Mouse (Mus musculus) embryonic facial prominence, embryonic 13.5 days (tissue): Measurements from ENCODE around the gene Zfp488. TPM values are rescaled to one million over a fixed set of nuclear protein-coding genes. Genes with fewer than 3 reads are reported as not detected.

ENCODE experiments used
- ATAC-seq: fragments of 200-750 bp; cut with Nextera tagmentation; 2 replicates; pipeline ENCODE4 v1.8.0; 2017; ENCODE audit warnings: low read depth; ENCODE audit not compliant: insufficient number of reproducible peaks, insufficient read depth, low FRiP score, low TSS enrichment
- H3K27ac ChIP-seq: fragments of 300-500 bp; sonication (generic); 2 replicates; pipeline ENCODE4 v1.5.1; 2015; ENCODE audit warnings: moderate library complexity, mild to moderate bottlenecking, inconsistent platforms
- H3K27me3 ChIP-seq: fragments of 300-500 bp; sonication (generic); 2 replicates; pipeline ENCODE4 v1.6.1; 2015; ENCODE audit warnings: mild to moderate bottlenecking, inconsistent platforms
- H3K36me3 ChIP-seq: fragments of 300-500 bp; sonication (generic); 2 replicates; pipeline ENCODE4 v1.6.1; 2015; ENCODE audit warnings: mild to moderate bottlenecking, inconsistent platforms
- H3K4me1 ChIP-seq: fragments of 300-500 bp; sonication (generic); 2 replicates; pipeline ENCODE4 v1.6.1; 2015; ENCODE audit warnings: inconsistent platforms
- H3K4me2 ChIP-seq: fragments of 300-500 bp; sonication (generic); 2 replicates; pipeline ENCODE4 v1.6.1; 2015; ENCODE audit warnings: moderate library complexity, mild to moderate bottlenecking, inconsistent platforms
- H3K4me3 ChIP-seq: fragments of 300-500 bp; sonication (generic); 2 replicates; pipeline ENCODE4 v1.5.1; 2015; ENCODE audit warnings: mild to moderate bottlenecking, inconsistent platforms
- H3K9ac ChIP-seq: fragments of 300-500 bp; sonication (generic); 2 replicates; pipeline ENCODE4 v1.6.1; 2015; ENCODE audit warnings: mild to moderate bottlenecking, inconsistent platforms
- H3K9me3 ChIP-seq: fragments of 300-500 bp; sonication (generic); 2 replicates; pipeline ENCODE4 v1.6.1; 2016; ENCODE audit warnings: inconsistent platforms
- WGBS: fragments of 180-500 bp; shearing (Covaris S2); methylation state at CpG from one replicate; pipeline ENCODE4 v1.1.7; 2015; ENCODE audit warnings: mixed read lengths; 5-methylcytosine and 5-hydroxymethylcytosine counted together
- polyA plus RNA-seq: library from polyadenylated mRNA; unstranded; fragments of >200 nt; fragmentation: Nextera tagmentation; extraction: Ambion mirVana; gene quantifications from 2 replicates; pipeline ENCODE4 v1.2.1, GENCODE M21; 2015

Gene Zfp488
- polyA plus RNA-seq, 1 experiment from 2014 or later: 0.32 TPM

DNA sequence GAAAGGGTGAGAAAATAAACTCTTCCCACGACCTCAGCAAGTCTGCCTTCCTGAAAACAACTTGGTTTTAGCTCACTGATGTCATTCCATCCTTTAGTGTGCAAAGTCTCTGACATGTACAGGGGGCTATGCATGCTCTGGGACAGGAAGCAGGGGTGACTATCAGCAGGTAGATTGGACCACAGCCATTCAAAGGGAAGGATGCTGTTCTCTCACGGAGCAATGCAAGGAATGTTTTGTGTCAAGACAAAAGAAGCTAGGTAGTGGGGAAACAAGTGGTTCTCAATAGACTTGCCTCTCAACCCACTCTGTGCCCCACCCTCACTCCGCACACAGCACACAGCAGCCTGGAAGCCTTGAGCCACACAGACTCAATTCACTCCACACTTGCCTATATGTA is 10.6 kb upstream of the Zfp488 start:
- no peak overlapping the region for H3K27ac ChIP-seq
- no peaks in the 10 kb centered on the region for H3K36me3 ChIP-seq
- H3K27me3 ChIP-seq: no peaks in the 10 kb centered on the region
- H3K9ac ChIP-seq: no peak overlapping the region
- no peaks in the 10 kb centered on the region for H3K9me3 ChIP-seq
- 55% methylated on average over 3 of the region's 3 CpGs for WGBS
- H3K4me2 ChIP-seq: no peak overlapping the region
- H3K4me1 ChIP-seq: no peaks in the 10 kb centered on the region
- ATAC-seq: no peak
- H3K4me3 ChIP-seq: no peak overlapping the region

GRCm38 (mm10) chr14:33977748-33978147 is 816 bp downstream of the Zfp488 start:
- Histone ChIP-seq H3K9me3 (no peaks in the 10 kb centered on the region), H3K27ac (no peak overlapping the region), H3K4me1 (peaks cover 11% of the 10 kb centered on the region; the same call in 1 of the 2 replicates), H3K9ac (no peak overlapping the region), H3K4me3 (peak overlapping the region; percentile 44; the same call in 1 of the 2 replicates), H3K4me2 (peak overlapping the region; percentile 72), H3K36me3 (no peaks in the 10 kb centered on the region), H3K27me3 (peaks cover 15% of the 10 kb centered on the region)
- no peak for ATAC-seq
- WGBS: 8% methylated on average over 7 of the region's 7 CpGs

- 28% methylated on average over 5 of the region's 5 CpGs for WGBS
- no peak overlapping the region for H3K4me3 ChIP-seq
- no peak overlapping the region for H3K4me2 ChIP-seq
- H3K36me3 ChIP-seq: no peaks in the 10 kb centered on the region
- no peak for ATAC-seq
- H3K4me1 ChIP-seq: peaks cover 11% of the 10 kb centered on the region; the same call in 1 of the 2 replicates
- H3K27me3 ChIP-seq: peaks cover 15% of the 10 kb centered on the region
- H3K9me3 ChIP-seq: no peaks in the 10 kb centered on the region
- H3K9ac ChIP-seq: no peak overlapping the region
- no peak overlapping the region for H3K27ac ChIP-seq
Observed at GRCm38 (mm10) chr14:33974752-33975151, 3.8 kb downstream of the Zfp488 start.

- H3K27me3 ChIP-seq: peaks cover 5% of the 10 kb centered on the region; the same call in 1 of the 2 replicates
- no peaks in the 10 kb centered on the region for H3K36me3 ChIP-seq
- H3K27ac ChIP-seq: no peak overlapping the region
- no peaks in the 10 kb centered on the region for H3K9me3 ChIP-seq
- H3K4me1 ChIP-seq: peaks cover under 1% of the 10 kb centered on the region; the same call in 1 of the 2 replicates
- no peak overlapping the region for H3K9ac ChIP-seq
- 42% methylated on average over 7 of the region's 7 CpGs for WGBS
- ATAC-seq: no peak
- H3K4me2 ChIP-seq: no peak overlapping the region
- H3K4me3 ChIP-seq: no peak overlapping the region
Observed at GRCm38 (mm10) chr14:33972679-33973078, 5.9 kb downstream of the Zfp488 start.

GRCm38 (mm10) chr14:33965675-33966074 is 12.9 kb downstream of the Zfp488 start:
- H3K4me1 ChIP-seq: no peaks in the 10 kb centered on the region
- no peak overlapping the region for H3K4me2 ChIP-seq
- no peak for ATAC-seq
- WGBS: 69% methylated on average over 7 of the region's 7 CpGs
- no peak overlapping the region for H3K9ac ChIP-seq
- H3K36me3 ChIP-seq: no peaks in the 10 kb centered on the region
- H3K27me3 ChIP-seq: no peaks in the 10 kb centered on the region
- H3K4me3 ChIP-seq: no peak overlapping the region
- H3K9me3 ChIP-seq: no peaks in the 10 kb centered on the region
- H3K27ac ChIP-seq: no peak overlapping the region

- no peak overlapping the region for H3K9ac ChIP-seq
- H3K4me3 ChIP-seq: no peak overlapping the region
- no peak overlapping the region for H3K27ac ChIP-seq
- no peak overlapping the region for H3K4me2 ChIP-seq
- H3K9me3 ChIP-seq: no peaks in the 10 kb centered on the region
- H3K27me3 ChIP-seq: peaks cover 17% of the 10 kb centered on the region; the same call in 1 of the 2 replicates
- H3K4me1 ChIP-seq: no peaks in the 10 kb centered on the region
- no peak for ATAC-seq
- 12% methylated on average over 9 of the region's 9 CpGs for WGBS
- H3K36me3 ChIP-seq: no peaks in the 10 kb centered on the region
Observed at GRCm38 (mm10) chr14:33959341-33959740, 19.2 kb downstream of the Zfp488 start.

GRCm38 (mm10) chr14:33958841-33959240 is 19.7 kb downstream of the Zfp488 start:
- Histone ChIP-seq H3K4me3 (no peak overlapping the region), H3K4me2 (no peak overlapping the region), H3K27ac (no peak overlapping the region), H3K27me3 (peaks cover 17% of the 10 kb centered on the region; the same call in 1 of the 2 replicates), H3K4me1 (no peaks in the 10 kb centered on the region), H3K9me3 (no peaks in the 10 kb centered on the region), H3K9ac (no peak overlapping the region), H3K36me3 (no peaks in the 10 kb centered on the region)
- no peak for ATAC-seq
- 67% methylated on average over 3 of the region's 3 CpGs for WGBS

- no peak overlapping the region for H3K27ac ChIP-seq
- H3K36me3 ChIP-seq: no peaks in the 10 kb centered on the region
- H3K4me1 ChIP-seq: no peaks in the 10 kb centered on the region
- peaks cover 17% of the 10 kb centered on the region; the same call in 1 of the 2 replicates for H3K27me3 ChIP-seq
- no peak for ATAC-seq
- no peak overlapping the region for H3K4me2 ChIP-seq
- no peak overlapping the region for H3K4me3 ChIP-seq
- no peak overlapping the region for H3K9ac ChIP-seq
- 89% methylated on average over 4 of the region's 4 CpGs for WGBS
- no peaks in the 10 kb centered on the region for H3K9me3 ChIP-seq
Observed at GRCm38 (mm10) chr14:33958186-33958585, 20.4 kb downstream of the Zfp488 start.

- H3K9me3 ChIP-seq: no peaks in the 10 kb centered on the region
Observed at GRCm38 (mm10) chr14:33956055-33956454, 22.5 kb downstream of the Zfp488 start.

DNA sequence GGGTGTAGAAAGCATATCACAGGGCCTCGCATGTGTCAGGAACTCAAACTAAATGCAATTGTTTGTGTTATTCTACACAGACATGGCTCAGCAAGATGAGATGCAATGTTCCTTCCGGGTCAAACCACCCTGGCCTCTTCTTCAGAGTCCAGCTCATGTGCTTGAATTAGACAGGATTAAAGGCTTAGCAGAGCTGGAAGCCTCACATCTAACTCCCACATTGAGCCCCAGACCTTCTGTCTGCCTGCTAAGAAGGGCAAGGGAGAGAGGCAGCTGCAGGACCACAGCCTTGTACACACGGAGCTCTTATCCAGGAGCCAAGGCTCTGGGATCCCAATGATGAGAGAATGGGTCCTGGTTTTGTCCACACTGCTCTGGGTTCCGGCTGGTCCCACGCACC is 24.8 kb downstream of the Zfp488 start, which contains the start of gene Rbp3:
Gene Rbp3, plus strand, starts transcription at position 243 of the 400 bp plus-strand sequence.
- WGBS: 82% methylated on average over 5 of the region's 5 CpGs
- no peaks in the 10 kb centered on the region for H3K36me3 ChIP-seq
- no peak within 1 kb of the TSS for H3K4me2 ChIP-seq
- peaks cover 15% of the 10 kb centered on the region; the same call in 1 of the 2 replicates for H3K27me3 ChIP-seq
- no peak within 1 kb of the TSS for H3K9ac ChIP-seq
- no peak for ATAC-seq
- no peak within 1 kb of the TSS for H3K27ac ChIP-seq
- no peaks in the 10 kb centered on the region for H3K9me3 ChIP-seq
- no peak within 1 kb of the TSS for H3K4me3 ChIP-seq
- H3K4me1 ChIP-seq: 0 out of 2 replicates have a peak, but pooled peaks cover 3% of the 10 kb centered on the region

More at GRCm38 (mm10) chr14:33956055-33956454, 22.5 kb downstream of the Zfp488 start:
- 0 out of 2 replicates have a peak, but pooled peaks cover 3% of the 10 kb centered on the region for H3K4me1 ChIP-seq
- WGBS: 78% methylated on average over 13 of the region's 13 CpGs
- no peak for ATAC-seq
- H3K4me3 ChIP-seq: no peak overlapping the region
- H3K36me3 ChIP-seq: no peaks in the 10 kb centered on the region
- no peak overlapping the region for H3K9ac ChIP-seq
- no peak overlapping the region for H3K4me2 ChIP-seq
- peaks cover 17% of the 10 kb centered on the region; the same call in 1 of the 2 replicates for H3K27me3 ChIP-seq
- H3K27ac ChIP-seq: no peak overlapping the region

DNA sequence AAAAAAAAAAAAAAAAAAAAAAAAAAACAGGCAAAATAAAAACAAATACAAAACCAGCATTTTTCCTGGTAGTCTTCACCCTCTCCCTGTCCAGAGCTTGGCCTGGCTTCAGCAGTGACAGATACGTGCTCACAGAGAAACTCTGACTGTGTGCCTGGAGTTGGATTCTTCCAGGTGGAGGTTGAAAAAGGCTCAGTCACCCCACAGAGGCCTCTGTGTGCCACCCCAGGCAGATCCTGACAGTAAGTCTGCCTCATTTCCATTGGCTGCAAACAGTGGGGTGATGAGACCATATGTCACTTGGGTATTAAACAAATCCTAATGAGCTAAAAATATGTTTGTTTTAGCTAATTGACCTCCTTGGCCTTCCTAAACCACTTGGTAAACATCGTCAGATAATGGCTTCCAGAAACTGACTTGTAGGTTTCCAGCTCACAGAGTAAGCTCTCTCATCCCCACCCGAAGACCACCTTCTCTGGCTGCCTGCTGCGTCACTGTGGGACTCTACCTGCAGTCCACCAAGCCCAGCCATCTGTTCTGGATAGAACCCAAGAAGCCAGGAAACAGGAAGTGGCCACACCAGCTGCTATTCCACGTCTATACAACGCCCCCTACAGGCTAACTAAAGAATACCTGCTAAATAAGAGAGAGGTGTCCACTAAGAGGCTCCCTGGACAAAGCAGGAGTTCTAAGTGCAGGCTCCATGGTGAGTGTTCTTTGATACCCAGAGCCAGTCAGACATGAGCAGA is 26.2 kb downstream of the Zfp488 start:
- Histone ChIP-seq H3K9me3 (no peaks in the 10 kb centered on the region), H3K27me3 (peaks cover 4% of the 10 kb centered on the region; the same call in 1 of the 2 replicates), H3K4me1 (0 out of 2 replicates have a peak, but pooled peaks cover 3% of the 10 kb centered on the region), H3K4me2 (no peak overlapping the region), H3K27ac (no peak overlapping the region), H3K9ac (no peak overlapping the region), H3K4me3 (no peak overlapping the region), H3K36me3 (no peaks in the 10 kb centered on the region)
- ATAC-seq: no peak
- 29% methylated on average over 6 of the region's 6 CpGs for WGBS

DNA sequence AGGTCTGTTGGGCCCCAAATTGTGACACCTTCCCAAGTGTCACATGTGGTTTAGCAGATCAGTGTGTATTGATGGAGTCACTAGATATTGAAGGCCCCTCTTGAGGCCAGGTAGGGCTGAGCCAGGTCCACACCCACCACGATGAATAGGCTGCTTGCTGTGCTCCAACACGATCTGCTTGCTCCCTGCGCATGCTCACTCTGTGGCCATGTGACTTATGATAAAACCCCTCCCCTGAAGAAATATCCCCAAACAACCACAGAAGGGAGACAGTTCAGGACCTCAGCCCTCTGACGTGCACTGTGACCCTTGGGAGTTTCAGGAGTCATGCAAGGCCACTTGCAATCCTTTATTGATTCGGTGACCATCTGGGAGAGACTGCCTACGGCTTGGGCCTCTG is 32.4 kb downstream of the Zfp488 start:
- H3K4me3 ChIP-seq: no peak overlapping the region
- H3K27ac ChIP-seq: no peak overlapping the region
- ATAC-seq: no peak
- H3K27me3 ChIP-seq: peaks cover under 1% of the 10 kb centered on the region
- H3K4me2 ChIP-seq: no peak overlapping the region
- H3K4me1 ChIP-seq: no peaks in the 10 kb centered on the region
- no peak overlapping the region for H3K9ac ChIP-seq
- H3K36me3 ChIP-seq: no peaks in the 10 kb centered on the region
- H3K9me3 ChIP-seq: no peaks in the 10 kb centered on the region
- WGBS: 73% methylated on average over 6 of the region's 6 CpGs
